Comparison of ENCODE assay signal across 25 mouse cellular contexts in genomic region chr7:75305901-75306465, GRCm38 (mm10). TPM values are rescaled to one million over a fixed set of nuclear protein-coding genes. Genes with fewer than 3 reads are reported as not detected.
DNase-seq lines count a peak whose midpoint lies in the region; ATAC-seq and TF ChIP-seq lines count a peak whose summit lies in the region.
"Had no signal": no experiment of that assay in that cellular context is flagged by ENCODE, and none has a peak within 500 bp of the region (broad histone marks: within the 10 kb centered on the region; RNA-seq: fewer than 3 reads in every experiment).

No protein-coding gene starts in this region.

- H3K36me3 ChIP-seq in neural tube, embryonic 13.5 days = no peaks in the 10 kb centered on the region
- H3K36me3 ChIP-seq: heart, embryonic 10.5 days; limb, embryonic 12.5 days; liver, embryonic 12.5 days; midbrain, embryonic 15.5 days; neural tube, embryonic 12.5 days had no signal

- 72% methylated on average over 9 of the region's 9 CpGs for WGBS in neural tube, embryonic 13.5 days

- DNase-seq in cerebellum, postnatal 25 days = peak; percentile 31 to 62
- DNase-seq in layer of hippocampus, adult 2 months (ENCODE audit: low spot score in 2 of 2) = no peak
- DNase-seq in layer of hippocampus, adult 9-11 months = no peak
- DNase-seq in neural tube, embryonic 10.5 days (ENCODE audit: extremely low spot score, low spot score) = no peak
- DNase-seq in thymus, postnatal 14 days = no peak
- DNase-seq: adrenal gland, postnatal 14 days; gastrocnemius, postnatal 10 days; heart, postnatal 36 days; kidney, adult 8-10 months; kidney, postnatal 4 days; liver, postnatal 0 days; lung, postnatal 10 days had no signal

- TF ChIP-seq CTCF in layer of hippocampus, adult 2 months (conservative IDR thresholded peaks at IDR 0.05) = no peak

- peaks cover 24% of the 10 kb centered on the region for H3K4me1 ChIP-seq in neural tube, embryonic 13.5 days (replicated peaks)
- H3K4me1 ChIP-seq: liver, embryonic 12.5 days had no signal

- H3K9me3 ChIP-seq in neural tube, embryonic 13.5 days = no peaks in the 10 kb centered on the region
- H3K9me3 ChIP-seq: heart, embryonic 10.5 days; limb, embryonic 12.5 days; liver, embryonic 12.5 days; midbrain, embryonic 15.5 days; neural tube, embryonic 12.5 days had no signal

- H3K4me3 ChIP-seq in layer of hippocampus, adult 2 months = peak overlapping the region; percentile 47
- H3K4me3 ChIP-seq in neural tube, embryonic 13.5 days = no peak overlapping the region
- H3K4me3 ChIP-seq: erythroblast, embryonic 14.5 days; heart, embryonic 10.5 days; limb, embryonic 12.5 days; liver, embryonic 12.5 days; midbrain, embryonic 15.5 days; neural tube, embryonic 12.5 days had no signal

- ATAC-seq in cerebellum, adult (ENCODE audit: insufficient number of reproducible peaks, low FRiP score, low TSS enrichment) = no peak
- no peak for ATAC-seq in neural tube, embryonic 13.5 days (ENCODE audit: low read depth)
- ATAC-seq: intestine, embryonic 16.5 days; liver, embryonic 12.5 days; liver, postnatal 0 days; midbrain, embryonic 15.5 days had no signal

- H3K27me3 ChIP-seq in neural tube, embryonic 13.5 days = peaks cover 32% of the 10 kb centered on the region

- H3K27ac ChIP-seq in layer of hippocampus, adult 2 months = peak overlapping the region; percentile 67
- no peak overlapping the region for H3K27ac ChIP-seq in neural tube, embryonic 13.5 days (replicated peaks)
- H3K27ac ChIP-seq: heart, embryonic 10.5 days; kidney, postnatal 0 days; limb, embryonic 12.5 days; liver, embryonic 12.5 days; macrophage; midbrain, embryonic 15.5 days; neural tube, embryonic 12.5 days had no signal

- 0 out of 2 replicates have a peak overlapping the region, but pooled peaks have one; percentile 3 for H3K4me2 ChIP-seq in neural tube, embryonic 13.5 days
- H3K4me2 ChIP-seq: limb, embryonic 12.5 days; liver, embryonic 12.5 days; midbrain, embryonic 15.5 days; neural tube, embryonic 12.5 days had no signal

- no peak overlapping the region for H3K9ac ChIP-seq in neural tube, embryonic 13.5 days
- H3K9ac ChIP-seq: limb, embryonic 12.5 days; liver, embryonic 12.5 days; liver, postnatal 0 days; midbrain, embryonic 15.5 days; neural tube, embryonic 12.5 days had no signal

RNA-seq across cellular contexts. Expression of gene Sv2b, which starts 3.1 kb away (rescaled TPM):
- 100 to 1,000 TPM; 289 to 309 TPM for total RNA-seq in layer of hippocampus, adult 2 months (2021)
- 12.0 and 12.3 TPM in 2 replicates for polyA plus RNA-seq in neural tube, embryonic 13.5 days (2015; fragmentation: Nextera tagmentation; extraction: Ambion mirVana)
- total RNA-seq: common myeloid progenitor, adult 5-6 weeks; granulocyte monocyte progenitor cell, adult 5-6 weeks had no signal
- polyA plus RNA-seq: erythroblast, embryonic 14.5 days; liver, postnatal 0 days; macrophage had no signal

Comparison
In these comparisons a context has a peak if more than half of its experiments do, and no peak if none do; other contexts are left out.
1. DNase-seq: peak in cerebellum, postnatal 25 days (2 of 2); none in layer of hippocampus, adult 2 months (0 of 2), layer of hippocampus, adult 9-11 months (single experiment), neural tube, embryonic 10.5 days (single experiment) and thymus, postnatal 14 days (single experiment).